Mouse (Mus musculus) embryo, embryonic 10.5 days (tissue): ENCODE measurements around the gene Ccnyl1.
"Not testable (repeated sequence)": the region's sequence is repeated elsewhere in the genome, so short reads cannot be mapped to it uniquely, and the experiment has no call there.

Experiments used
- DNase-seq: peaks from one replicate; pipeline ENCODE4 v3.0.0-alpha.2; 2015; ENCODE audit warnings: low spot score

The Ccnyl1 gene

GRCm38 (mm10) chr1:64690213-64691013 is at the start of gene Ccnyl1:
Gene Ccnyl1 (plus strand): TSS chr1:64690455.
- DNase-seq = peak; percentile 99

GRCm38 (mm10) chr1:64641069-64641468 is 49.2 kb upstream of the Ccnyl1 start:
- DNase-seq = no peak

- not testable (repeated sequence) for DNase-seq
Observed at GRCm38 (mm10) chr1:64642541-64642940, 47.7 kb upstream of the Ccnyl1 start.

- DNase-seq = no peak
Observed at GRCm38 (mm10) chr1:64644513-64644912, 45.7 kb upstream of the Ccnyl1 start.

GRCm38 (mm10) chr1:64649362-64650124 is 40.7 kb upstream of the Ccnyl1 start:
- DNase-seq = no peak

DNA sequence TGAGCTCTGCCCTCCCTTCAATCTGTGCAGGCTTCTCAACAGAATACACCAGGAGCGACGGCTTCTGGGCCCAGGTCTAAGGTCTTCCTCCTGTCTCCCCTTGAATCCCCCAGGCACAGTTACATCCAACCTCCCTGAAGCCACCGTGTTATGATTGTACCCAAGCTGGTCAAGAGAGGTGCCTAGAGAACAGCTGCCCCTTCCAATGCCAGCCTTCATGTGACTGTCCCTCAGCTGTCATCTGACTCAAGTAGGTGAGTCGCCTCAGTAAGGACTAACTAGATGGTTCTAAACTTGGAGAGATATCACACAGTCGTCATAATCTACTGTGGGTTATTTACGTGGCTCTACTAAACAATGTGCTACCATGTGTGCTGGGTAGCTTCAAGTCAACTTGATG is 36.6 kb upstream of the Ccnyl1 start:
- no peak for DNase-seq

DNA sequence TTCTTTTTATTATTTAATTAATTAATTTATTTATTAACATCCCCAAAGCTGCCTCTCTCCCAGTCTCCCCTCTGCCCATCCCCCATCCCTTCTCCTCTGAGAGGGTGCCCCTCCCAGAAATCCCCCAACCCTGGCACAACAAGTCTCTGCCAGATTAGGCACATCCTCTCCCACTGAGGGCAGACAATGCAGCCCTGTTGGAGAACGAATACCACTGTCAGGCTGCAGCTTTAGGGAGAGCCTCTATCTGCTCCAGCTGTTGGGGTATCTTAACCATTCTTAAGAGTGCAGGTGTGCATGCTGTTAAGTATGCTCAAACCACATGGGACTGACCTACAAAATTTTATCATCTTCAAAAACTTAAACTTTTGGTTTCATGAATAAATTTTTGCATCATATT is 34.8 kb upstream of the Ccnyl1 start:
- no peak for DNase-seq

GRCm38 (mm10) chr1:64656423-64657129 is 33.7 kb upstream of the Ccnyl1 start:
- DNase-seq = no peak

DNA sequence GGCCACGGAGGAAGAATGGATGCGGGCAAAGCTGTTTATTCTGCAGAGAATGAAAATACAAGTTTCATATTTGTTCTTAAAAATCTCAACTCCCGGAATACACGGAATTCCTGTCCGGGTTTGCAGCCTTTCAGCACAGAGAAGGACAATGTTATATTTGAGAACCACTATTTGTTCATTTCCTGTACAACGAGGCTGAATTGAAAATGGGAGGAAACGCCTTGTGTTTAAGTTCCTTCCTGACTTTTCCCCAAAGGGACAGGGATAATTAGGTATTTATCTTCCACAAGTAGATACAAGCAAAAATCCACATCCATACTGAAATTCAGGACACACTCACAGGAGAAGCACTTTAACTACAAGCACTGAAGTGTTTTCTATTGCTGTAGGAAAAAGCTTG is 31.4 kb upstream of the Ccnyl1 start:
- DNase-seq = no peak

- DNase-seq = no peak
Observed at GRCm38 (mm10) chr1:64667111-64667633, 23.1 kb upstream of the Ccnyl1 start.

DNA sequence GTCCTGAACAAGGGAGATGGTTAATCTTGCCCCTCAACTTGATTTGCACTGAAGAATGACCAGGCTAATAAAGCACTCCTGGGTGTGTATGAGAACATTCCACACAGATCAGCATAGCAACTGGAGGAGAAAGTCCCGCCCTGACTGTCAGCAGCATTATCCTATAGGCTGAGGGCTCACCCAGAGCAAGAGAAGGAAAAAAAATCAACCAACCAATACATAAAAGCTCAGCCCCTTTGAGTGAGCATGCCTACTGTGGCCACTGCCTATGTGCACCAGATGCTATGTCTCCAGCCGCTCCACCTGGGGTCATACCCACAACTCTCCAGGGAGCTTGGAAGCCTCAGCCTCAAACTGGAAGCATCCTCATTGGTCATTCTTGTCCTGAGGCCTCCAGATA is 20.8 kb upstream of the Ccnyl1 start:
- DNase-seq = no peak

DNA sequence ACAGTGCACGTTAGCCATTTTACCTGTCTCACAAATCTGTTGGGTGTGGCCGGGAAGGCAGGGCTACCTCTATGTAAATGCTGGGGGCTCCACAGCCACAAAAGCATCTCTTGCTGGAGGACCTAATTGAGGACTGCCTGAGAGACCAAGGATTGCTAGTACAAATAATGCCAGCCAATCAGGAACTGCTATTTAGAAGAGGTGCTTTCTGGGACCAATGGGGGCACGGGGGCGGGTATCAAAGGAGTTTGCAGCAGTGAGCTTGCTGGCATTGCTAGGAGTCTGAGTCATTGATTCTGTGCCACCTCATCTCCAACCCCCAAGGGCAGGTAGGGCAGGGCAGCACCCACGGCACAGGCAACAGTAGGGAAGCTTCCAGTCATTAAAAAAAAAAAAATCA is 16.3 kb upstream of the Ccnyl1 start:
- DNase-seq = no peak

DNA sequence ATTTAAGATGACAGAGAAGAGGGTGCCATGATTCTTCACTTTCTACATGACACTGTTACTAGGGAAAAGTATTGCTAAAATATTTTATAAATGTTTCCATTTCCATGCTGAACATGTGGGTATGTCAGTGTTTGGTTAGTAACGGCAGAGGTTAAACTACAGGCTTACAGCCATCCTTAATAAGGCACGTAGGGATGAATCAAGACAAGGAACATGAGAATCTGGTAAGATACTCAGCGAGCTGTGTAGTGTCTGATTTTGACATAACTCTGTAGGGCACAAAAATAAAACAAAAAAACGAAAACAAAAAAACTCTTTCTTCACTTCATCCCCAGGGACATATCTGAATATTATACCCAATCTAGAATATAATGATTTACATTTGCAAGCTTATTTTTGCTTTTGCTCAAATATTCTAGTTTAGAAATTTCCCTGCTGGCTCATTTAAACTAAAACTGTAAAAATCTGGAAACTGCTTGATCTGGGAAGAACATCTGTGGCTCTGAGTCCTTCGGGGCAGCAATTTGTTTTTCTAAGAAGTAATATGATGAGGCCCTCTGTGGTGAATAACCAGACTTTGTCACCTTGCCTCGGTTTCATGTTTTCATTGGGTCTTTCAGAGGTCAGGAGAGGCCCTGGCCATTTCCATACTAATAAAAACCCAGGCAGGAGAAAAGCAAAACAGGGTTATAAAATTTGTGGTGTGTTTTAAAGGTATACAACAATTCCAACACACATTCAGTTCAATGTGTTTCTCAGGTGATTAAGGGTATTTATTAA is 14.0 kb upstream of the Ccnyl1 start:
- DNase-seq = peak; percentile 48

- DNase-seq = no peak
Observed at GRCm38 (mm10) chr1:64681499-64681898, 8.8 kb upstream of the Ccnyl1 start.

DNA sequence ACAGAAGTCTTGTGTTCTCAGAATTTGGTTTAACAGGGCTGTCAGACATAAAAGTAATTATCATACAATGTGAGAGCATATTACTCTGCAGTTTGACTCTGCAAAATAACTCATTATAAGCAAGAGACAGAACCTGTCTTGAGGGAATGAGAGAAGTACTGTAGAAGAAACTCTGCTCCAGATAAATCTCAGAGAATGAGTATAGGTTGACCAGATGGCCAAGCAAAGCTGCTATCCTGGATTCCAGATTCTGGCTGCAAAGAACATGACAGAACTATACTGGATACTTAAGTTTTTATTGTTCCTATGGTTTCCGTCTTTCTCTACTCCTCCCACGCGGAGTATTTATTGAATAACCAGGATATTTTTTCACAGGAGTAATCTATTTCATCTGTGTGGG is 7.2 kb upstream of the Ccnyl1 start:
- DNase-seq = no peak

DNA sequence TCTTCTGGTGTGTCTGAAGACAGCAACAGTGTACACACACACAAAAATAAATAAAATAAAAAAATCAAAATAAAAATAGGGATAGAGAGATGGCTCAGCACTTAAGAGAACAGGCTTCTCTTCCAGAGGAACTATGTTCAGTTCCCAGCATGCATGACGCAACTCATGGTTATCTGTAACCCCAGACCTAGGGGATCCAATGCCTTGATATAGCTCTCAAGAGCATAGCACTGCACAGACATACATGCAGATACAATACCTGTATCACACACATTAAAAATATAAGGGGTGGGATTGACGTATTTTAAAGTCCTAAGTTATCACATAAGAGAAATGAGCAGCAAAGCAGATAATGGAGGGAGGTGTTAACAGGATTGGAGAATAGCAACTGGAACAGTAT is 5.8 kb upstream of the Ccnyl1 start:
- DNase-seq = no peak

- DNase-seq = no peak
Observed at GRCm38 (mm10) chr1:64688046-64688445, 2.2 kb upstream of the Ccnyl1 start.

DNA sequence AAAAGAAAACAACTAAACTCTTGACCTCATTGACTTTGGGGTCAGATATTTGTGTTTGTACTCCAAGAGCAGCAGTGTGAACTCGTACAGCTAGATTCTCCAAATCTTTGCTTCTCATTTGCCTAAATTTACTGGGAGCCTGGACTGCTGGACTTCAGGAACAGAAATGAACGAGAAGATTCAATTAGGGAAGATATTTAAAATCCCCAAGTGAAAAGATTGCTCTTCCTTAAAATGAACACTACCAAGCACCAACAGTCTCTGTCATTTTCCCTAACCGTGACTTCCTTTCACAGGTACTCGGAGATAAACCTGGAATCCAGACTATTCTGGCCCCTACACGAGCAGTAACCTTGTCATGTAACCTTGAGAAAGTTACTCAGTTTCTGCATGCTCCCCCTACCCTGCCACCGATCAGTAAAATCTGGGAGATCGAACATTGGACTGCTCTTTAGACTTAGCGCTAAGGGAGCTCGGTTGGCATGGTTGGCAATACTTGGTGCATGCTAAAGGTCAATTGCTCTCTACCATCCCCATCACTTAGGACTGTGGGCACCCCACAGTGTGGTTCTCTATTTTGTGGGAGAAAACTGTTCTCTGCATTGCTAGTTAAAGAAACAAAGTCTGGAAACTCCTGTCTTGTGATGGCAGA is 568 bp upstream of the Ccnyl1 start:
- DNase-seq = no peak

GRCm38 (mm10) chr1:64691121-64691551 is 881 bp downstream of the Ccnyl1 start:
- DNase-seq = no peak

- DNase-seq = peak; percentile 53
Observed at GRCm38 (mm10) chr1:64691581-64691980, 1.3 kb downstream of the Ccnyl1 start.

GRCm38 (mm10) chr1:64695156-64695555 is 4.9 kb downstream of the Ccnyl1 start:
- DNase-seq = no peak
